Mouse (Mus musculus) embryo, embryonic 10.5 days (tissue): ENCODE measurements around the gene Serpinb7.

ENCODE experiments used
- DNase-seq: peaks from one replicate; pipeline ENCODE4 v3.0.0-alpha.2; 2015; ENCODE audit warnings: low spot score

The Serpinb7 gene

DNA sequence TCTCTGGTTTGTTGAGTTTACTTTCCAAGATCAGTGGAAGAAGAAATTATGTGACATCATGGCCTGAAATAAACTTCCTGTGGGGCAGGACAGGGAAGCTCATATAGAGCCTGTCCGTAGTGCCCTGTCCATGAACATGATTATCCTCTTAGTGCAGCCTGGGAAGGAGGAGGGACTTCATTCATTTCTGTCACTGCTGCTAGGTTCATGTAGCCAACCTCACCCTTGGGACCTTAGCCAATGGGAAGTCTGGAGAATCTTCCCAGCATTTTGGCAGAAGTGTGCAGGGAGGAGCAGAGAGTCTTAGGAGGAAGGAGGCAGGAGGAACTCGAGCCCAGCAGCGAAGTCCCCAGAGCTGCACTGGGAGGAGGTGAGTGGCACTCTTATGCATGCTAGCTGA, at the start of gene Serpinb7:
Gene Serpinb7 (plus strand): TSS at position 301 of the 400 bp plus-strand sequence.
- no peak for DNase-seq

DNA sequence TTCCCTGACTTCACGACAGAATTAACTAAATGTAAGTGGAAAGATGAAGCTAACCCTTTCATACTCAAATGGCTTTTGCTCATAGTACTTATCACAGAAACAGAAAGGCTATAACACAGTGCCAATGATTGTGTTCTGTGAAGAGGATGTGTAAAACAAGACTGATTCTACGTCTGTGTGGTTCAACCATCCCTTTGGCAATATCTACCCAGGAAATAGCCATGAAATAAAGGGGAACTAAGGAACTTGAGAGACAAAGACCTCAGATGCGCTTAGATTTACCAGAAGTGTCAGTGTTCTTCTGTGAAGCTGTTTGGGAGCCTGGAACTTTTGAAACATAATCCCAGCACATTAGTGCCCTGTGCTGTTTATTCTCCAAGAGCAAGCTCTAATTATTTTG, 49.1 kb upstream of the Serpinb7 start:
- no peak for DNase-seq

DNA sequence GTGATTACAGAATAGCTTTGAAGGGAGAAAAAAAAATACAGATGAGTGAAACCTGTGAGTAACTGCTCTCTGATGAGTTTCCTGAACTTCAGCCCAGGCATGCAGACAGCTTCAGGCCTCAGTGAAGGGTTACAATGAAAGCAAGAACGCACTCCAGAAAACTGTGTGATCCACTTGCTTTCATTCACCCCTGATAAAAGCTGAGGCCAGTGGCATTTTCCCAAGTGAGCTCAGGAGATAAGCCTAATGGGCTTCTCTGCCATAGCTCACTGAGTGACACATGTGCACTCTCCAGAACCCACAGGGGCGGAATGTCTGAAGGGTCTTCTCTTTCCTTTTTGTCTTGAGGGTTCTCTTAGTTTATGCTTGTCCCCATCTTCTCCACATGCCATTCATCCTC, 48.3 kb upstream of the Serpinb7 start:
- no peak for DNase-seq

DNA sequence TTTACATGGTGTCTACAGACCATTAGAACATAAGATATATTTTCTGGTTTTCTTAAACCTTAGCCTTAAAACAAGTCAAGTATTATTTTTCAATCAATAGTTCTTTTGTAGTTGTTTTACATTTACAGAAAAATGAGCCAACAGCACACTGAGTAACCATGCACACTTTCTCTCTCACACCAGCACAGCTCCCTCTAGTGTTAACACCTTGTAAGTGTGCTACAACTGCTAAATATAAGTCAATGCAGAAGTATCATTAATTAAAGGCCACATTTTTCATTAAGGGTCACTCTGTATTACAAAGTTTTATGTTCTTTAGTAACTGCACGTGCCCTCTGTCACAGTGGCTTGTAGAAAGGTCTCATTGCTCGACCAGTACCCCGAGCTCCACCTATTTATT, 46.4 kb upstream of the Serpinb7 start:
- DNase-seq, result peak; percentile 8

DNA sequence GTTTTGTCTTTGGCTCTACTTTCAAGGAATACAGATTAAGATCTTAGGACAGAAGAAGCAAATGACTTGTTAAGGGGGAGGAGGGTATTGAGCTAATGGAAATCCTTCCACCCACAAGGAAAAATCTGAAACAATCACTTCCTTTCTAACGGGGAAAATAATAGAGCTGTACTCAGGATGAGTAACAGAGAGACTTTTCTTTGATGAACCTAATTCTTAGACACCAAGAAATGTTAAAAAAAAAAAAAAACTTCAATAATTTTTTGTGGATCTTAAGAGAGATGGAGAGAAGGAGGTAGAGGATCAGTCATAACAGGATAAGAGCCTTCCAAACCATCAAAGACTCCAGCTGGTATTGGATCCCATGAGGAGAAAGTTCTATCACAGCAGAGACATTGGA, 38.6 kb upstream of the Serpinb7 start, which contains the start of gene Serpinb11:
Gene Serpinb11 (plus strand): TSS at position 301 of the 400 bp plus-strand sequence.
- DNase-seq, result no peak

DNA sequence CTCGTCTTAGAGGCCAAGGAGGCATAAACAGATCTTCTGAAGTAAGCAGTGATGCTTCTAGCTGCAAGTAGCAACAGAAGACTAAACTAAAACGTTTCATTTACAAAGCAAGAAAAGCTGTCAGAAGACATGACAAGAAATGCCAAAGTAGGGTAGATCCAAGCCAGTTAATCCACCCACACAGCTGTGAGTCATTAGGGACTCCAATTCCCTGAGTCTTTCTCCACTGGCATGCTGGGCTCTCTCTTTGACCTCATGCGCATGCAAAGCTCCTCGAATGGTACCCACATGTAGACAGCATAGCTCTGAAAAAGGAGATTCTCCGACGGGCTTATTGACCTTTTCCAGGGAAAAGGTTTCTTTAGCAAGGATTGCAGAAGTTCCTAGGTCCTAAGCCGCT, 33.5 kb upstream of the Serpinb7 start:
- DNase-seq, result no peak

DNA sequence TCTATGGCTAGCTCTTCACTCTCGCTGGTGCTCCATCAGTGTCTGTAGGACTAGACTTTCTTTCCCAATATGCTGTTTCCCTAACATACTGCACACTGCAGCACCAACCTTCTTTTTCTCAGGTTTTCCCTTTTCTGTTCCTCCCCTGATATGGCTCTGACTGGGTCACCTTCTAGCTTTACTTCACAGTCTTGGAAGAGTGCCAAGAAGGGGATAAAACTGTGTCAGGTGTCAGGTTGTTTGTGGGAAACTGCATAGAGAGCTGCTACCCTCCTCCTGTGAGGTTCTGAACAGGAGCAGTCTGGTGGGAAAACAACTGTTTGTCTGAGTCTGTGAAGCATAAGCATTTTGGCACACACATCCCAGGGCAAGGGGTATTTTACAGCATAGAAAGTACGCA, 30.5 kb upstream of the Serpinb7 start:
- no peak for DNase-seq

DNA sequence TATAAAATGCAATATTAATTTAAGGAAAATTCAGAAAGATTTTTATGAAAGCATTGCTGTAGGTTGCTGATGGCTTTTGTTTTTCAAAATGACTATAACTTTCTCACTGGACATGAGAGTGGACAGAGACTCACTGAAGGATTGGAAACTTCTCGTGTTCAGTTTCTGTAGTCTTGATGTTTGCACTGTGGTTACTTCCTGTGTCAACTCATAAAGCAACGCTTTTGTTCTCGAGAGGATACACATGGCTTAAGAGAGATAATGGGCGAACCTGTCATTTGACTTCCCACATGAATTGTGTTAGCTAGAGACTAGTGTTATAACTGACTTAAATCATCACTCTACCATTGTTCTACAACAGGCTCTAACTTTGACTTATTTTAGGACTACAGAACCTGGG, 22.5 kb upstream of the Serpinb7 start:
- no peak for DNase-seq

DNA sequence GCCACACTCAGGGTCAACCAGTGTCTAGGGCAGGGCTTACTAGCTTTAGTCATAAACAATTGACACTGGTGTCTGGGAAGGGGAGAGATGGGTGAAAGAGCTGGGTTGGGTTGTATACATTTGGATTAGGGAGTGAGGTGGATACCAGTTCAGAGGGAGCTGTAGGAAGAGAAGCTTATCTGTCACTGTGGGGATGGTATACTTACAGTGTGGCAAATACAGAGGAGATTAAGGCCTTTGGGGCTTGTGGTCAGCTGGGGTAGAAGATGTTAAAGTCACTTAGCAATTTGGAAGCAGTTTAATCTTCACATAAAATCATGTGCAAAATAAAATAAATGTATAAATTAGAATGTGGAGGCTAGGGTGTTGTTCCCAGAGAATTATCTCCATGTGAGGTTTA, 21.1 kb upstream of the Serpinb7 start:
- DNase-seq, result no peak

DNA sequence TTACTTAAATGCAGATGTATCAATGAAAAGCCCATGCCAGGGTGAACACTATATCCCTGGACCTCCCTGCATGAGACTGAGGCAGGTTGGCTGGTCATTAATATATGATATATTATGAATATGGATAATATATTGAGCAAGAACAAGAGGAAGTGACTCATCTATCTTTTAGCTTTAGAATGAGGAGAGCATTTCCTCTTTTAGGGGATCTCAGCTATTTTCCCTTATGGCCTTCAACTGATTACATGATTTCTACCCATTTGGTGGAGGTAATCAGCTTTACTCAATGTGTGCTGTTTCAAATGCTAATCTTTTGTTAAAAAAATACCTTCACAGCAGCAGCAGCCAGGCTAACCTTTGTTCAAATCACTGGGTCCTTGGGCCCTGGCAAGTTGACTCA, 18.0 kb upstream of the Serpinb7 start:
- DNase-seq, result no peak

DNA sequence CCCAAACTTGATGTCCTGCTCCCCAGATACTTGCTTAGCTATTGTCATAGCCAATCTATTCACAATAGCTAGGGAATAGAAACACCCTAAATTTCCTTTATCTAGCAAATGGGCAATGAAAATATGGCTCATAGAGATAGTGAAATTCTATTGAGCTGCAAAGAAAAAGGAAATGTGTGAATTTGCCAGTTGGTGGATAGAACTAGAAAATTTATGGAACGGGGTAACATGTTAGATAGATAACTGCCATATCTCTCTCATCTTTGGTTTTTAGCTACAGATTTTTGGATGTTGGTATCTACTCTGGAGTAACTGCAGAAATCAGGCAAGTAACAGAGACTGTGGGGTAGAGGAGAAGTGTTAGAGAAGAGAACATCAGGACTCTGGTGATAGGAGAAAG, 17.1 kb upstream of the Serpinb7 start:
- DNase-seq, result no peak

DNA sequence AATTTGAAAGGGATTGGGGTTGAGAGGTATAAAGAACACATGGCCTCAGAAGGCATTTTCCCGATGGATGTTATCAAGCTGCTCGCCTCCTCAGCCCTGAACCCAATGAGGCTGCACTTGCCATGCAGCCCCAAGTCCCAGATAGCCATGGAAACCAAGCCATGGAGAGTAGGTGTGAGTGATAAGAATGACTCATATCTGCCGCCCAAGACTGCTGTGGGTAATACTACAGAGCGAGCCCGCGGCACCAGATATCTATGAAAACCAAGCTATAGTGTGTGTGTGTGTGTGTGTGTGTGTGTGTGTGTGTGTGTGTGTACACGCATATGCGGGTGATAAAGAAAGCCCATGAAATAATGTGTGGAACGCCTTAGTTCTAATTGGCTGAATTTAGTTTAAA, 14.9 kb upstream of the Serpinb7 start:
- no peak for DNase-seq

DNA sequence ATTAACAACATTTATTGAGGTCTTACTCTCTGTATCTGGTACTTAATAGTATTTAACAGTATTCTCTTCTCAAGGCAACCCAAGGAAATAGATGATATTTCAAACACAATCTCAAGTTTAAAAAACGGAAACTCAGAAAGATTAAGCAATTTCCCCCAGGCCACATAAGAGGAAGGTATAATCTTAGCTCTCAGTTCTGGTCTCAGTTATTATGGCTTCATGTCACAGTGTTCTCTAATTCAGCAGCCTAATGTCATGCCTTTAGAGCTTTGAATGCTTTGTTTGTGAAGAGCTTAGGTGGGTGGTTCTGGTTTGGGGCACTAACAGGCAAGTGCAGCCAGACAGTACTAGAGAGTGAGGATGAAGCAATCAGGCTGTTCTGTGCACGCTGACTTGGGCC, 9.7 kb upstream of the Serpinb7 start:
- no peak for DNase-seq

DNA sequence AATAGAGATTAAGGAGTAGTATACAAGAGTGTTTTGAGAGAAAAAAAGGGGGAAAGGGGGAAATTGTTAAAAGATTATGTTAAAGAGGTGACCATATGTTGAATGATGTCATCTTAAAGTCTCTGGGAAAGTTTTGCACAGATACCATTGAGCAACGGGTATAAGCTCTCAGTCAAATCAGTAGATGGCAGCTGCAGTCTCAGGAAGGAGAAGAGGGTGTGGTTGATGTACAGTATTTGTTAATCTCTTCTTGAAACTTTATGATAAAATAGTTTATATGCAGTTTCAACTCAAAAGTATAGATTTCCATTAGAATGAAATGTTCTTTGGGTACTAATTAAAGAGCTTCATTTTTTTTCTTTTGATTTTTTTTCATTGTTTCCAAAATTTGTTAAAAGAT, 2.0 kb upstream of the Serpinb7 start:
- DNase-seq, result no peak

DNA sequence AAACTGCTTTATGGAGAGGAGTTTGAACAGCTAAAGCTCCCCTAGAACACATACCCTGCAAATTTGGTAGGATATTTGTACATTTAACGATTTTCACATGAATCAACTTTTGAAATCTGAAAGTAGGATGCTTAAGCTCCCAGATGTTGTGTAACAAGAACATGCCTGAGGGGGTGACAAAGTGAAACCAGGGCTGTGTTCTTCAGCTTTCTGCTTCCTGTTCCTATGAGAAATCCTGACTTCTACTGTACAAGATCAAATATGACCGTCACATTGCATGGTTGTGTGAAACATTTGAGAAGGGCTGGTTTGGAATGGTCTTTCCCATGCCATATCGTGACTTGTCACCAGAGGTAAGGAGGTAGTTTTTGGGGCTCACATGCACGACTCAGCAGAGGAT, 2.6 kb downstream of the Serpinb7 start:
- DNase-seq, result no peak

DNA sequence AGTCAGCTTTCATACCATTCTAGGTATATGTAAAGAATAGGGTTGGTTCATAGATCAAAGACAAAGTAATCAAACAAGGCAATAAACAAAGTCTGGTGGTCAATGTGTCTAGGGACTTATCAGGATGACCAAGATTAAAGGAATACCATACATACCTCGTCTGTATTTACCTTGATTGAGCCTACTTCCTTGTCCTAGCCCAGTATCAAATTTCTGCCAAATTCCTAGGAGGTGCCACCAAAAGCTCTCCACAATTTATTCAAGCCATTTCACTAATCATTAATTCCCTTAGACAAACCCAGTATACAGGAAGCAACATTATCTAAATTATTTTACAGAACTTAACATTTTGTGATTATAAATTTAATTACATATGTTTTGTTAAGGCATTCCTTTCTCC, 15.2 kb downstream of the Serpinb7 start:
- DNase-seq, result no peak

DNA sequence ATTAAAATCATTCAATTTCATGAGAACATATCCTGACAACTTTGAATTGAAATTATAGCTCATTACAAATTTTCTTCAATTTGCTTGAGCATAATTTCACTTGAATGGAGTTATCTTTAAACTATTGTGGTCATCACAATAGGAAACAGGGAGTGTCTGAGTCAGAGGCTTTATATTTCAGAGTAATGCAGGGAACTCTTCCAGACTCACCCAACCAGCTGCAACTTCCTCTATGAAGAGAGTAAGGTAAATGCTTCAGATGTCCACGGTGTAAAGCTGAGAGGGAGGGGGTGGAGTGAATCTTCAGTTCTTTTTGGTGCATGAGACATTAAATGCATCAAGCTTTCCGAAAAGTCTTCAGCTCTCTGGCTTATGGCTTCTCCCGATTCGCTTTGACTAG, 23.0 kb downstream of the Serpinb7 start:
- no peak for DNase-seq

DNA sequence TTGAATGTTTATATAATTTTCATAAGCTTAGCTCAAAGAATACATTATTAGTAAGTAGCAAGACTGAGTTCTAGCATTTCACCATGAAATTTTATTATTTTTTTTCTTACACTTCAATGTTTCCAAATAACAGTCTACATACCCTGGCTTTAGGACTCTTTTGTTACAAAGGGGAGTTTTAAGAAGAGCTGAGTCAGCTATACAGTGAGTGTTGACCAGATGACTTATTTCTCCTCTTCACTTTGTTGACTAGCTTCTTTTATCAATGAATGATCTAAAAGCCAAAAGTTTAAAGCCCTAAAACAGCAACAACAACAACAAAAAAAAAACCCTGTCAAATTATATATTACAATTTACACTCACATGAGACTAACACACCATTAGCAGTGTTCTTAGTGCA, 31.8 kb downstream of the Serpinb7 start:
- no peak for DNase-seq

DNA sequence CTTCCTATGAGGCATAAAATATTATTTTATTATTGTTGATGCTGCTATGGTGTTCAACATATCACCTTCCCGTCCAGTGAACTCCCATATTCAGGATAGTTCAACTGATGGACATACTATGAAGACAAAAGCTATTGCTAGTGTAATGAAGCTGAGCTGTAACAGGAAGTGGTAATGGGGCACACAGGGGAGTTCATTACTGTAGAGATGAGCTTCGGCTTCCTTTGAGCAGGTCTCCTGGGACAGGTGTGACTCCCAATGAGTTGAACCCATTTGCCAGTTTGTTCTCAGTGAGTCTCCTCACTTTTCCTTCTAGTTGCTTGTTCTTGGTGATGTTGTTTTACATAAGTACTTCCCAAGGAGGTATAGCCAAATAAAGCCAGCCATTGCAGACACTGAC, 36.1 kb downstream of the Serpinb7 start:
- DNase-seq, result no peak

DNA sequence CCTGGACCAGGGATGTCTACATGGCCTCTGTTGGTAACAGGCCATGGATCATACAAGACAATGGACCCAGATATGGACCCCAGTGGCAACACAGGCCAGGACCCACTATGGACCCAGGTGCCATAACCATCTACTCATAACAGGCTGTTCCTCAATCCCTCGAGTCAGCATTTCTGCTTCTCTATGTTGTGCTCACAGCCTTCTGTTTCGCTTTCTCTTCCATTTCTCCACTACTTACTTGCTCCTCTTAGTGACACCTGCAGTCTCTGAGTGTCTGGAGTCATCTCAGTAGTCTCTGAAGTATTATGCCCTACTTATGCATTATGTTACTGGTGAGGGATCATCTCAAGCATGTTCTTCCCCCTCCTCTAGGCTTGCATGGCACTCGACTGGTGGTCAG, 40.0 kb downstream of the Serpinb7 start:
- DNase-seq, result no peak

DNA sequence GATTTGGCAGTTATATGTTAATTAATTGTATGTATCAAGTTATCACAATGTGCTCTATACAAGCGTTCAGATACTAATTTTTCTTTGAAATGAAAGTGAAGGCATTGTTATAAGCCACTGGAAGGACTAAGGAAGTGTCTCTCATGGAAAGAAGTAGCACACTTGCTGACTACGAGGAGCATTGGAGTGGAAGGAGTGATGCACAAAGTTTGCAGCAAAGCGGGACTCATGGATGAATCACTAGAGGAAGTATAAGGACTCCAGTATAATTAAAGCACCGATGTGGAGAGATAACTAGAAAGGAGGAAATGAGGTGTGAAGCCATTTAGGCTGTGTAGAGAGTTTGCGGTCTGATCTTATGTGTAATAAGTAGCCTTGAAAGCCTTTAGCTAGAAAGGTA, 45.9 kb downstream of the Serpinb7 start:
- DNase-seq, result no peak

DNA sequence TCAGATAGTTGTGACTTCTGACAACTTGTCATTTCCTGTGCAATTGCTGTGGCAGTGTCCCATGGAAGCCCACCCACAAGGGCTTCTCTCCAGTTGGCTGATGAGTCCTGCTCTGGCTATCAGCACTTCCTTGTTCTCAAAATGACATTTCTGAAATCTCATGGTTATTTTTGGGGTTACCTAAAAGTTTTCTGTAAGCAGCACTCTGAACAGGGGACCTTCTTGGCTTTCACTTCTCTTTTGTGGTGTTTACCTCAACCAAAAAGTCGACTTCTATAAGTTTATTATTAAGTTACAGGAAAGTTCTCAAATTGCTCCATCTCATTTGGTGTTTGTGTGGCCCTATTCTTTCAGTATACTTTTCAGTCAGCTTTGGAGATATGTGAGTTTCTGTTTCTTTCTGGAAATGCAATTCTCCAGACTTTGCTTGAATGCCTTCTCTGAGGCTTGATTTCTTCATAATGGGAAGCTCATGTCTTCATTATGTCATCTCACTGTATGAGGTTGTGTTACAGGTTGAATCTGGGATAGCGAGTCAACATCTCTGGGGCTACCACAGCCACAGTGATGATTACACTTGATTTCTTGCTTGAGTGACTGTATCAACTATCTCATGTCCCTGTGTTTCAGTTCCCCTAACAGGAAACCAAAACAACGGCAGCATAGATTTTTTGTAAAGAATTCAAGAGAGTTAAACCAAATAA, 47.9 kb downstream of the Serpinb7 start:
- no peak for DNase-seq

DNA sequence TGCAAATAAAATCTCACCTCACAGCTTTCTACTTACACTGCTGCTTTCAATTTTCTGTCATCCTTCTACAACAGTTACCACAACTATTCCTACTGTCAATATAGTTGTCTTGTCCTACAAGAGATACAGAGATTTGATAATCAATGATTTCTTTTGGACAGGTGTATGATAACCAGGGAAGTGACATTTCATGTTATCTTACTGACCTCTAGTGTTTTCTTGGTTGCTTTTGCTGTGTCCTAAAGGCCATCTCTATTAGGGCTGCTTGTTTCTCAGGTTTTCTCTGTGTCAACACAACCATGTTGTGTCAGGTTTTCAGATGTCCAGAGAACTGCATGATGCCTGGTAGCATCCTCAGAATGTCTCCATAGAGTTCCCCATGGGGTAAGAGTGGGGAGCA, 80.5 kb downstream of the Serpinb7 start:
- DNase-seq, result no peak

DNA sequence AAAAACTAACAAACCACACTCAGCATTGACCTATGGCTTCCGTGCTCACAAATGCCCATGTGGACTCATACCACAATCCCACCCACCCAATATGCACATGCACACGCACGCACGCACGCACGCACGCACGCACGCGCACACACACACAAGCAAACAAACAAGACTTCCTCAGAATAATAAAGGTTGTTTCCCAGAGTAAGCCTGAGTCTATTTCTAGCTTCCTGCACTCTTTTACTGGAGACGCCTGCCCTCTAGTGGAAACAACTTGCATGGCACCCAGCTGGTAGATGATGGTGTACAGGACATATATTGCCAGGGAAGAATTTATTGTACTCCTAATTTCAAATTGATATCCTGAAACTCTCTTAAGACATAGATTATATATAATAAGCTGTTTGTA, 82.0 kb downstream of the Serpinb7 start:
- peak; percentile 89 for DNase-seq

DNA sequence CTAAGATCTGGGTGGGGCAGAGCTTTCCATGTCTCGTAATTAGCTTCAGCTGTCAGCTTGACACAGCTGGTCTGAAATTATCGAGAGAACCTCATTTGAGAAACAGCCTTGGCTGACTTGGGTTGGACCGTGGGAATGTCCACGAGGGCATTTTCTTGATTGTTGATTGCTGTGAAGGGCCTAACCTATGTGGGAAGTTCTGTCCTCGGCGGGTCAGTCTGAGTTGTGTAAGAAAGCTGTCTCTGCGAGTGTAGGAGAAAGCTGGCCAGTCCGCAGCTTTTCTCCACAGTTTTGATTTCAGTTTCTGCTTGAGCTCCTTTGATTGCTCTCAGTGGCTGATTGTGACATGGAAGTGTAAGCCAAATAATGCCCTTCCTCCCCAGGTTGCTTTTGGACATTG, 90.1 kb downstream of the Serpinb7 start:
- DNase-seq, result no peak
